Mouse (Mus musculus) thymus, adult 18-20 months (tissue): ENCODE data around the gene Agmat.

Experiments used
- DNase-seq, 2 experiments: peaks; one replicate each; pipeline ENCODE4 v3.0.0; 2022; ENCODE audit warnings: mixed read lengths in 2 of 2

Gene Agmat

DNA sequence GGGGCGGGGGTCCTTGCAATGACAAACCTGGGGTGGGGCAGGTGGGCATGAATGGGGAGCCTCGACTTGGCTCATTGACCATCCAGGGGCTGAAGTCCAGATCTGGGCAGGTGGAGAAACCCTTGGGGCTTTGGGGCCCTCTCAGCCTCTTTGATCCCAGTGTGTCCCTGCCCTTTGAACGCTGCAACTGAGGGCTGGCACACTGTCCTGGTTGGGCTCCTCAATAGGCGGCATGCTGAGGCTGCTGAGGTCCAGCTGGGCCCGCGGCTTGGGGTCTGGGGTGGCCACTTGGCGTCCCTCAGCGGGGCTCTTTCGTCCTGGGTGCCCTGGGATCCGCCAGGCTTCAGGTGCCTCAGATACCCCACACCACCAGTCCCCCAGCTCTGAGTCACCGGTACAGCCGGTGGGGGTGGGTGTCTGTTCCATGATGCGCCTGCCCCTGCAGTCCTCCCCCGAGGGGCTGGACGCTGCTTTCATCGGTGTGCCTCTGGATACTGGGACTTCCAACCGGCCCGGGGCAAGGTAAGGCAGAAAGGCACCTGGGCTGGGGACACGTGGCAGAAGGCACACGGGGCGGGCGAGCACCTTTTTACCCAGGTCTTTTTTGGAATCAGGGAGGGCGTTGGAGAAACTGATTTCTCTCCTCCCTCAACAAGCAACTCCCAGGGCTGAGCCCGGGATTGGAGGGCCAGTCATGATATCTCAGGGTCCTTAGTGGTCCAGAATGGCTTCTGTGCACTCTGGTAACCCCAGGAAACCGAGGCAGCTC is at the start of gene Agmat:
Gene Agmat (plus strand): TSS at position 95 of the 769 bp plus-strand sequence.
- no peak for DNase-seq

- DNase-seq, result no peak
Observed at GRCm38 (mm10) chr4:141704625-141705024, 41.8 kb upstream of the Agmat start.

DNA sequence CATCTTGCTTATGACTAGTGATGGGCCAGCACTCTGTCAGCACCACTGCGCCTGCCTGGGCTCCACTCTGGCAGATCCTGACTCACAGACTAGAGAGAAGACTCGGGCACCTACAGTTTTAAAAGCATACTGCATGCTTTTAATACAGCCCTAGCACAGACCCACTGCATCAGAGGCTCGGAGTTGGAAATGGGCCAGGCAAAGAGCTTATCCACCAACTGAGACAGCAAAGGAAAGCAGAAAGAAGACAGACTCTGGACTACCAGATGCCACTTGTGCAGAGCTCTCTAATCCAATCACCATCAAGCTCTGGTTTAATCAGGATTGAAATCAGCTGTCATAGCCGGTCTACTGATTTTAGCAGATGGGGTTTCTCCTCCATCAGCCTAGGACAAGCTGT is 41.1 kb upstream of the Agmat start:
- no peak for DNase-seq

DNA sequence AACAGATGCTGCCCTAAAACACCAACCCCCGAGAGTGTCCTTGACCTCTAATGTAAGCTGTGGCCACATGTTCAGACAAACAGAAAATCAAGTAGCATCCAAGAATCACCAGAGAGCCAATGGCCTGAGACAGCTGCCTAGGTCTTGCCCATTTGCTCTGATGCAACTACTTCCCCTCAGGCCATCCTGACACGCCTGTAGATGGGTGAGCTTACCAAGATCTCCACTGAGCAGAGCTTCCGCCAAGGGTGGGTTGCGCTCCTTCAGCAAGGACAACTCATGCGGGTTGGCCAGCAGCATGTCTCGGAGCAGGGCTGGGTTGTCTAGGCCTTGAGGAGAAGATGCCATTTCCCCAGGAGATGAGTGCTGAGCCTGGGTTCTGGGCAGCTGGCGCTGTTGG is 38.5 kb upstream of the Agmat start:
- DNase-seq, result no peak

DNA sequence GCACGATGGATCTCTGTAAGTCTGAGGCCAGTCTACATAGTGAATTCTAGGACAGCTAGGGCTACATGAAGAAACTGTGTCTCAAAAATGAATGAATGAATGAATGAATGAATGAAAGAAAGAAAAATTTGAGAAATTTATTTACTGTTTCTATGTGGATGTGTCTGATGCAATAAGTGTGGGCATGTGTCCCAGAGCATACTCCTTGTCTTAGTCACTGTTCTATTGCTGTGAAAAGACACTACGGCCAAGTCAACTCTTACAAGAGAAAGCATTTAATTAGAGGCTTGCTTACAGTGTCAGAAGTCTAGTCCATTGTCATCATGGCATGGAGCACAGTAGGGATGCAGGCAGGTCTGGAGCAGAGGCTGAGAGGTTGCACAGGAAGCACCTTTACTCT is 37.5 kb upstream of the Agmat start:
- DNase-seq, result no peak

DNA sequence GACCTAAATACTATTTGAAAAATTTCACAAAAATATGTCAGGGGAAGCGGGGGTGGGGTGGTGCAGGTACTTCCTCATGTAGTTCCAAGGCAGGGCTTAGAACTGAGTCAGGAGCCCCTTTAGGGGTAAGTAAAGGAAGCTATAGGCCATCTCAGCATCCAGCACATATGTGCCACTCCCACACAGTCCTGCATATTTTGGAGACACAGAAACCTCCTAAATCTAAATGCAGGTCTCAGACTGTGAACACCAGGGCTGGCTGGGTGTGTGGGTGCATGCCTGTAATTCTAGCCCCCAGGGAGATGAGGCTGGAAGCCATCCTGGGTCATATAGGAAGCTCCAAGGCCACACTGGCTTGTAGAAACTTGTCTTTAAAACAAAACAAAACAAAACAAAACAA is 35.2 kb upstream of the Agmat start:
- no peak for DNase-seq

DNA sequence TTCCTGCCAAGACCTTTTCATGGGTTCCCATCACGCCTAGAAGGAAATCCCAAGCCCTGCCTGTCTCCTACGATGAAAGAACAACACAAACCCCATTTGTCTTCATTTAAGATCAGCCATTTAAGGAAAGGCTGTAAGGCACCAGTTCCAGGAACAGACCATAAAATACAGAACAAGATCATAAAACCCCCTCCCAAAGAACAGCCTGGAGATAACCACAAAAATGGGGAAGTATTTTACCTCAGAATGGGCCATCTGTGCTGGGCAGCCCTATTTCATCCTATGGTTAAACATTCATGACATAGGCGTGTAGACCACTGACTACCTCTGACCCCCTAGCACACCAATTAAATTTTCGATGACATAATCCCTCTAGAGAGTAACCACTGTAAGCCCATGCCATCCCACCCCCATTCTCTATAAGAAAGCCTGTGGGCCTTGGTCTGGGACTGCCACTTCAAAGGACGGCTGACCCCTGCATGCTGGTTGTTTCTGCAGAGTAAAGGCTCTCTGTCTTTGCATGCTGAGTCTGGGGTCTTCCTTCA is 32.8 kb upstream of the Agmat start:
- no peak for DNase-seq

- DNase-seq, result no peak
Observed at GRCm38 (mm10) chr4:141715027-141715426, 31.4 kb upstream of the Agmat start.

GRCm38 (mm10) chr4:141717633-141718032 is 28.8 kb upstream of the Agmat start:
- DNase-seq, result no peak

DNA sequence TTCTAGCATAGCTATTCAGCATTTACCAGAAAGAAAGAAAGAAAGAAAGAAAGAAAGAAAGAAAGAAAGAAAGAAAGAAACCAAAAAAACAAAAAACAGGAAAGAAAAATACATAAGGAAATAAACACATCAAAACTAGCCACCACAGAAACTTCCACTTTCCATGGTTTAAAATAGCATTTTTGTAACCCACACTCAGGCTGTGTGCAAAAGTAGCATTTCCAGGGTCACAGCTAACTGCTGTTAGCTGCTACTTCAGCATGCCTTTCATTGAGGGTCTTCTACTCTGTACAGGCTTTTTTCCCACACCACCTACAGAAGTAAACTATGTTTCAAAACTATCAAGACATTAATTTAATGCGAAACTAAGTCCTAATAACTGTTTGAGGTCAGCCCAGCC is 27.2 kb upstream of the Agmat start:
- DNase-seq, result no peak

GRCm38 (mm10) chr4:141720761-141721523 is 25.5 kb upstream of the Agmat start:
- DNase-seq, result no peak

GRCm38 (mm10) chr4:141721961-141722360 is 24.5 kb upstream of the Agmat start:
- no peak for DNase-seq

DNA sequence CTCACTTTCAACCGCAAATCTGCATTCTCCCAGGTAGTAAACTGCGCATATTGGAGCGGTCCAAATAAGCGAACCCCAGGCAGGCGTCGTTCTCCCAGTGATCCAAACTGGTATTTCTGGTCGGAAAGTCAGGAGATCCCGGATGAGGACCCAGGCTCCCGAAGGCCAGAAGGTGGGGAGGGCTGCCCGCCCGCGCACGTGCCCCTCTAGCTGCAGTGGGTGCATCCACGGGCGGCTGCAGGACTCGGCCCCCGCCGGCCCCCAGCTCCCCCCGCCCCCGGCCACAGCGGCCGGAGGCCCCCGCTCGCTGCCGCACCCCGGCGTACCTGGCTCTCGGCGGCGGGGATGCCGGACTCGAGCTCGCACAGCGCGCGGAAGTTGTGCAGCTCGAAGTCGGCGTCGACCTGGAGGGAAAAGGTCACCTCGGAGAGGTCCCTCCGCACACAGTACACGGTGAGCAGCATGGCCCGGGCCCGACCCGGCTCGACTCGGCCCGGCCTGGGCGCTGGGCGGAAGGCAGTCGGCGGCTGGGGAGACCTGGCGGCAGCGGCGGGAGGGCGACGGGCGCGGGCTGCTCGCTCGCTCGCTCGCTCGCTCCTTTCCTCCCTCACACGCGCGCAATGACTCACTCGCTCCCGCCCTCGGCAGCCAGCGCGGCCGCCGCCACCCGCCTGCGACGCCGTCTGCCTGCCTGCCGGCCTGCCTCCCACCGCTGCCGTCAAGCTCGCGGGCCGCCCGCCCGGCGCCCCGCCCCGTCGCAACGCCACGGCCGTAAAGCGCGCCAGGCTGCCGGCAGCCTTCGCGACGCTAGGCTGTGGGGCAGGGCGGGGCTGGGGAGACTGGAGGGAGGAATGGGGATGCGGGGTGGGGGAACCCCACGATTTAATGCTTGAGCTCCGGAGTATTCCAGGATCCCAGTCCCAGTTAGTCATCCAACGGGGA is 23.5 kb upstream of the Agmat start, which contains the start of gene Ddi2:
Gene Ddi2 (minus strand): TSS at position 689 of the 942 bp plus-strand sequence.
- peak; percentile 82 for DNase-seq

- no peak for DNase-seq
Observed at GRCm38 (mm10) chr4:141723673-141724068, 22.8 kb upstream of the Agmat start.

- no peak for DNase-seq
Observed at GRCm38 (mm10) chr4:141724594-141724993, 21.9 kb upstream of the Agmat start.

GRCm38 (mm10) chr4:141725277-141725676 is 21.2 kb upstream of the Agmat start:
- no peak for DNase-seq

DNA sequence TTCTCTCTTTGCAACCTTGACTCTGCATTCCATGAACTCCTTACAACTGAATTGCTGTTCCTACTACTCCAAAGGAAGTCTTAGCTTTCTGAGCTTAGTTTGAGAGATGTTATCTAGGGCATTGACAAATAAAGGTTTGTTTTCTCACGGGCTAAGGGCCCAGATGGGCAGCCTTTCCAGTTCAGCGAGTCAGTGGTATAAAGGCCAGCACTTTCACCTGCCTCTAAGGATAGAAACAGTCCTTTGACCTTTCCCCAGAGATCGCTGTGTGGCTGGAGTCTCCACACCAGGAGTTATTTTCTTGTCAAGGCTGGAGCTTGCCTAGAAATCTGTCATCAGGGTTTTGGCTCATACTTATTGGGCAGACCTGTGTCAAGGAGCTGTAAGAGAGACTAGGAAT is 20.7 kb upstream of the Agmat start:
- no peak for DNase-seq

GRCm38 (mm10) chr4:141729266-141729665 is 17.2 kb upstream of the Agmat start:
- no peak for DNase-seq

GRCm38 (mm10) chr4:141730401-141730800 is 16.1 kb upstream of the Agmat start:
- DNase-seq, result no peak

- no peak for DNase-seq
Observed at GRCm38 (mm10) chr4:141731766-141732165, 14.7 kb upstream of the Agmat start.

- peak; percentile 89 to 93 for DNase-seq
Observed at GRCm38 (mm10) chr4:141734446-141735205, 11.8 kb upstream of the Agmat start.

- DNase-seq, result no peak
Observed at GRCm38 (mm10) chr4:141735206-141735560, 11.3 kb upstream of the Agmat start.
